Mouse (Mus musculus) liver, embryonic 13.5 days (tissue): ENCODE results near the gene Bola2. TPM values are rescaled to one million over a fixed set of nuclear protein-coding genes. Genes with fewer than 3 reads are reported as not detected.
"Not testable (repeated sequence)": the region's sequence is repeated elsewhere in the genome, so short reads cannot be mapped to it uniquely, and the experiment has no call there.

ENCODE experiments used
- ATAC-seq: fragments of 200-750 bp; cut with Nextera tagmentation; 2 replicates; pipeline ENCODE4 v1.8.0; 2017; ENCODE audit warnings: low read depth, mild to moderate bottlenecking, moderate number of reproducible peaks, moderate library complexity
- DNase-seq: peaks from one replicate; pipeline ENCODE4 v3.0.0; 2022
- H3K27ac ChIP-seq: fragments of 300-500 bp; sonication (generic); 2 replicates; pipeline ENCODE4 v1.5.1; 2015; ENCODE audit warnings: moderate library complexity, mild to moderate bottlenecking, inconsistent platforms
- H3K27me3 ChIP-seq: fragments of 300-500 bp; sonication (generic); 2 replicates; pipeline ENCODE4 v1.6.1; 2015; ENCODE audit warnings: mild to moderate bottlenecking, inconsistent platforms
- H3K36me3 ChIP-seq: fragments of 300-500 bp; sonication (generic); 2 replicates; pipeline ENCODE4 v1.6.1; 2015; ENCODE audit warnings: mild to moderate bottlenecking, inconsistent platforms
- H3K4me1 ChIP-seq: fragments of 300-500 bp; sonication (generic); replicated peaks from 2 replicates; pipeline ENCODE4 v1.6.1; 2015; ENCODE audit warnings: inconsistent platforms
- H3K4me2 ChIP-seq: fragments of 300-500 bp; sonication (generic); 2 replicates; pipeline ENCODE4 v1.6.1; 2015; ENCODE audit warnings: inconsistent platforms, mild to moderate bottlenecking, moderate library complexity
- H3K4me3 ChIP-seq: fragments of 300-500 bp; sonication (generic); replicated peaks from 2 replicates; pipeline ENCODE4 v1.5.1; 2015; ENCODE audit warnings: mild to moderate bottlenecking, inconsistent platforms
- H3K9ac ChIP-seq: fragments of 300-500 bp; sonication (generic); 2 replicates; pipeline ENCODE4 v1.6.1; 2015; ENCODE audit warnings: mild to moderate bottlenecking, inconsistent platforms
- H3K9me3 ChIP-seq: fragments of 300-500 bp; sonication (generic); replicated peaks from 2 replicates; pipeline ENCODE4 v1.6.1; 2016; ENCODE audit warnings: inconsistent platforms
- WGBS: fragments of 180-500 bp; shearing (Covaris S2); methylation state at CpG from one replicate; pipeline ENCODE4 v1.1.7; 2015; ENCODE audit not compliant: insufficient replicate concordance; 5-methylcytosine and 5-hydroxymethylcytosine counted together
- polyA plus RNA-seq: library from polyadenylated mRNA; unstranded; fragments of >200 nt; fragmentation: Nextera tagmentation; extraction: Ambion mirVana; gene quantifications from 2 replicates; pipeline ENCODE4 v1.2.1, GENCODE M21; 2015

Gene Bola2
- polyA plus RNA-seq, 1 experiment from 2014 or later, result 128 TPM

- no peak overlapping the region for H3K27ac ChIP-seq
- 29% methylated on average over 4 of the region's 4 CpGs for WGBS
Measured at GRCm38 (mm10) chr7:126710266-126710665, 15.1 kb downstream of the Bola2 start.

GRCm38 (mm10) chr7:126711910-126712309, 16.7 kb downstream of the Bola2 start:
- no peaks in the 10 kb centered on the region for H3K27me3 ChIP-seq
- H3K4me3 ChIP-seq, result no peak overlapping the region
- ATAC-seq (no peak), DNase-seq (no peak)
- H3K36me3 ChIP-seq, result no peaks in the 10 kb centered on the region
- H3K4me1 ChIP-seq, result peaks cover 6% of the 10 kb centered on the region
- no peak overlapping the region for H3K9ac ChIP-seq
- no peaks in the 10 kb centered on the region for H3K9me3 ChIP-seq
- H3K4me2 ChIP-seq, result no peak overlapping the region
- H3K27ac ChIP-seq, result no peak overlapping the region
- 64% methylated on average over 3 of the region's 3 CpGs for WGBS

More at GRCm38 (mm10) chr7:126710266-126710665, 15.1 kb downstream of the Bola2 start:
- Histone ChIP-seq H3K9ac (no peak overlapping the region), H3K4me1 (peaks cover 6% of the 10 kb centered on the region), H3K4me2 (no peak overlapping the region), H3K27me3 (0 out of 2 replicates have a peak, but pooled peaks cover 5% of the 10 kb centered on the region), H3K36me3 (no peaks in the 10 kb centered on the region), H3K4me3 (no peak overlapping the region), H3K9me3 (no peaks in the 10 kb centered on the region)
- no peak for ATAC-seq
- DNase-seq, result no peak

GRCm38 (mm10) chr7:126715679-126716078, 20.5 kb downstream of the Bola2 start:
- no peak for DNase-seq
- Histone ChIP-seq H3K4me3 (no peak overlapping the region), H3K4me1 (no peaks in the 10 kb centered on the region), H3K27me3 (no peaks in the 10 kb centered on the region), H3K9ac (no peak overlapping the region), H3K9me3 (no peaks in the 10 kb centered on the region), H3K4me2 (no peak overlapping the region), H3K27ac (no peak overlapping the region), H3K36me3 (no peaks in the 10 kb centered on the region)
- WGBS, result 78% methylated on average over 4 of the region's 4 CpGs
- ATAC-seq, result no peak

- DNase-seq, result no peak
- Histone ChIP-seq H3K27me3 (no peaks in the 10 kb centered on the region), H3K4me1 (no peaks in the 10 kb centered on the region), H3K4me3 (no peak overlapping the region), H3K27ac (no peak overlapping the region), H3K9me3 (no peaks in the 10 kb centered on the region), H3K4me2 (no peak overlapping the region), H3K36me3 (no peaks in the 10 kb centered on the region), H3K9ac (no peak overlapping the region)
- no peak for ATAC-seq
- WGBS, result 79% methylated on average over 3 of the region's 3 CpGs
Measured at GRCm38 (mm10) chr7:126717566-126717965, 22.4 kb downstream of the Bola2 start.

GRCm38 (mm10) chr7:126718787-126719337, 23.7 kb downstream of the Bola2 start:
- DNase-seq (no peak), ATAC-seq (no peak)
- H3K9ac ChIP-seq, result no peak overlapping the region
- H3K27ac ChIP-seq, result no peak overlapping the region
- no peaks in the 10 kb centered on the region for H3K27me3 ChIP-seq
- WGBS, result 86% methylated on average over 5 of the region's 5 CpGs
- no peaks in the 10 kb centered on the region for H3K4me1 ChIP-seq
- H3K4me2 ChIP-seq, result no peak overlapping the region
- no peak overlapping the region for H3K4me3 ChIP-seq
- H3K36me3 ChIP-seq, result no peaks in the 10 kb centered on the region
- H3K9me3 ChIP-seq, result no peaks in the 10 kb centered on the region

- ATAC-seq, result no peak
- Histone ChIP-seq H3K9me3 (no peaks in the 10 kb centered on the region), H3K4me3 (no peak overlapping the region), H3K36me3 (no peaks in the 10 kb centered on the region), H3K9ac (no peak overlapping the region), H3K27me3 (no peaks in the 10 kb centered on the region), H3K4me2 (no peak overlapping the region), H3K4me1 (no peaks in the 10 kb centered on the region), H3K27ac (no peak overlapping the region)
- DNase-seq, result no peak
- 76% methylated on average over 13 of the region's 13 CpGs for WGBS
Measured at GRCm38 (mm10) chr7:126721635-126722034, 26.4 kb downstream of the Bola2 start.

GRCm38 (mm10) chr7:126725077-126725476, 29.9 kb downstream of the Bola2 start:
- WGBS, result 30% methylated on average over 3 of the region's 3 CpGs
- DNase-seq (no peak), ATAC-seq (no peak)
- no peaks in the 10 kb centered on the region for H3K9me3 ChIP-seq
- no peaks in the 10 kb centered on the region for H3K27me3 ChIP-seq
- H3K4me2 ChIP-seq, result no peak overlapping the region
- H3K36me3 ChIP-seq, result no peaks in the 10 kb centered on the region
- H3K27ac ChIP-seq, result no peak overlapping the region
- no peak overlapping the region for H3K4me3 ChIP-seq
- H3K4me1 ChIP-seq, result no peaks in the 10 kb centered on the region
- H3K9ac ChIP-seq, result no peak overlapping the region

- H3K9ac ChIP-seq, result no peak overlapping the region
- WGBS, result 37% methylated on average over 5 of the region's 5 CpGs
- H3K4me2 ChIP-seq, result no peak overlapping the region
- ATAC-seq (no peak), DNase-seq (no peak)
- H3K27ac ChIP-seq, result no peak overlapping the region
- no peaks in the 10 kb centered on the region for H3K27me3 ChIP-seq
- H3K4me3 ChIP-seq, result no peak overlapping the region
- H3K9me3 ChIP-seq, result no peaks in the 10 kb centered on the region
- no peaks in the 10 kb centered on the region for H3K4me1 ChIP-seq
- H3K36me3 ChIP-seq, result no peaks in the 10 kb centered on the region
Measured at GRCm38 (mm10) chr7:126725667-126726066, 30.5 kb downstream of the Bola2 start.

GRCm38 (mm10) chr7:126730256-126730789, 35.1 kb downstream of the Bola2 start:
- H3K4me1 ChIP-seq, DNase-seq, H3K4me2 ChIP-seq, H3K27ac ChIP-seq, ATAC-seq, H3K9ac ChIP-seq, H3K27me3 ChIP-seq, H3K4me3 ChIP-seq, H3K9me3 ChIP-seq, H3K36me3 ChIP-seq: not testable (repeated sequence)
- WGBS, result 58% methylated on average over 4 of the region's 4 CpGs

- Histone ChIP-seq H3K9ac (no peak overlapping the region), H3K36me3 (no peaks in the 10 kb centered on the region), H3K27ac (no peak overlapping the region), H3K4me1 (no peaks in the 10 kb centered on the region; the same call in 1 of the 2 replicates), H3K9me3 (no peaks in the 10 kb centered on the region), H3K4me3 (no peak overlapping the region), H3K27me3 (no peaks in the 10 kb centered on the region), H3K4me2 (no peak overlapping the region)
- ATAC-seq (no peak), DNase-seq (no peak)
- 68% methylated on average over 8 of the region's 8 CpGs for WGBS
Measured at GRCm38 (mm10) chr7:126736122-126736521, 40.9 kb downstream of the Bola2 start.

GRCm38 (mm10) chr7:126739551-126739950, 44.4 kb downstream of the Bola2 start:
- H3K4me2 ChIP-seq, result no peak overlapping the region
- H3K9me3 ChIP-seq, result no peaks in the 10 kb centered on the region
- H3K27ac ChIP-seq, result no peak overlapping the region
- H3K4me1 ChIP-seq, result peaks cover under 1% of the 10 kb centered on the region; the same call in 1 of the 2 replicates
- WGBS, result 78% methylated on average over 17 of the region's 17 CpGs
- H3K27me3 ChIP-seq, result no peaks in the 10 kb centered on the region
- H3K36me3 ChIP-seq, result no peaks in the 10 kb centered on the region
- no peak overlapping the region for H3K9ac ChIP-seq
- ATAC-seq (no peak), DNase-seq (no peak)
- H3K4me3 ChIP-seq, result no peak overlapping the region

GRCm38 (mm10) chr7:126740132-126740735, 45.0 kb downstream of the Bola2 start:
- Histone ChIP-seq H3K27me3 (no peaks in the 10 kb centered on the region), H3K4me2 (no peak overlapping the region), H3K4me1 (peaks cover 2% of the 10 kb centered on the region; the same call in 1 of the 2 replicates), H3K36me3 (no peaks in the 10 kb centered on the region), H3K9me3 (no peaks in the 10 kb centered on the region), H3K4me3 (no peak overlapping the region), H3K9ac (no peak overlapping the region), H3K27ac (no peak overlapping the region)
- ATAC-seq (no peak), DNase-seq (no peak)
- WGBS, result 73% methylated on average over 13 of the region's 13 CpGs
